Mouse (Mus musculus): ENCODE results near the gene Cerkl. TPM values are rescaled to one million over a fixed set of nuclear protein-coding genes. Genes with fewer than 3 reads are reported as not detected.

Gene Cerkl
- total RNA-seq (2017) = 6.3 and 10.5 TPM in 2 replicates

DNA sequence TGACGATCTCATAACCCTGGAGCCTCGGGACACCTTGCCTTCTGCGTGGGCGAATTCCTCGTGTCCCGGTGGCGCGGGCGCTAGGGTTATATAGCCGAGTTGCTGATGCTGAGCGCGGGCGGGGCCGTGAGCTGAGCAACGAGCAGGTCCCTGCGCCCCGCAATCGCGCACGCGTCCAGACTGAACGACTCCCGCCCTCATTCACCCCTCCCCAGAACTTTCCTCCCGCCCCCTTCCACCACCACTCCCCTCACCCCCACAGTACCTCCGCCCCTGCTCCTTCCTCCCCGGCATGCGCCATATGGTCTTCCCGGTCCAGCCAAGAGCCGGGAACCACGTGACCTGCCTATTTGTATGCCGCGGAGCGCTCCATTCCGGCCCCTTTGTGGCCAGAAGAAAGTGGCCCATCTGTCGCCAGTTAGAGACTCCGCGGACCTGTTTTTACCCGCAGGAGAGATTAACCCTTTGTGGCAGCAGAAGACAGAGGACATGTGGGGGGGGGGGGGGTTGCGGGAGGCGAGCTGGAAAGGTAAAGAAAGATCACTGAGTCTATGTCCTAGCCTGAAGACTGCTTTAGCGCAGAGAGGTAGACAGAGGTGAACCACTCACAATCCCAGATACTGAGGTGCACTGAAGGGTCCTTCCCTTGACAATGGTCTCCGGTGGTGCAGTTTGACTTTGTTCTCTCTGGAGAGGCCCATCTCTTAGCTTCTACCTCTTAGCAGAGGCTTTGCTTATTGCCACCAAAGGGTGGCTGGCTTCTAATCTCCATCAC lies at the start of gene Cerkl, which contains the start of gene Neurod1:
Cerkl (minus strand) TSS at position 211 of the 775 bp plus-strand sequence.
Neurod1 (minus strand) TSS at position 177 of the 775 bp plus-strand sequence.
- ATAC-seq (replicated peaks; ENCODE audit: low read depth, poor library complexity, severe bottlenecking) = 0 out of 2 replicates have a peak, but pooled peaks have one; percentile 12

- ATAC-seq (replicated peaks; ENCODE audit: low read depth, poor library complexity, severe bottlenecking) = peak; percentile 97
Observed at GRCm38 (mm10) chr2:79498990-79499755, 42.6 kb upstream of the Cerkl start.

DNA sequence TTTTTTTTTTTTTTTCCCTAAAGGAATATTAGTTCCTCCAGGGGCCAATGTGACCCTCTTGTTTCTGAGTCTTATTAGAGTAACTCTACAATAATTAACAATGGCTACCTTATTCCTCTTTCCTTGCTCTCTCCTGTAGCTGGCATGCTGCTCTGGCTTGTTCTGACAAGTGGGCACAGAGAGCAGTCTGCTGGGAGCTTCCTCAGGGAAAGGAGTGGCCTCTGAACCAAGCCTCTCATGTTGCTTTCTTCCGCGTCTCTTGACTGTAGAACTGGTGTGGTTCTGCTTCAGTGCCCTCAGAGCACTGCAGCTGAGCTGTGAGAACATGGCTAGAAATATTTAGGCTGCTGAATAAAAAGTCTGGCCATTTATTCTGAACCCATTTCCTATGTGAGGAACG lies 28.5 kb upstream of the Cerkl start:
- ATAC-seq (replicated peaks; ENCODE audit: low read depth, poor library complexity, severe bottlenecking) = no peak

DNA sequence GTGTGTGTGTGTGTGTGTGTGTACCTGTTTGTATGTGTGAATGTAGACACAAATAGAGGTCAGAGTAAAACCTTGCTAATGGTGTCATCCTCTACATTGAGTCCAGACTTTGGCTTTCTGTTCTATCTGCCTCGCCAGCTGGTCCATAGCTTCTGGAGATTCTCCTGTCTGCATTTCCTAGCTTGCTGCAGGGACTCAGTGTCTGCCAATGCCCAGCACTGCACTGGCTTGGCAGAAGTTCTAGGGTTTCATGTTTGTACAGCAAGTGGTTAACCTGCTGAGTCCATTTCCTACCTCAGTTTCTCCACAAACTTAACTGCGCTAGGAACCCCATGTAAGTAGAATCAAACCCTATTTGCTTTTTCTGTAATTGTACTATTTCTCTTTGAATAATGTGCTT lies 25.9 kb upstream of the Cerkl start:
- ATAC-seq (replicated peaks; ENCODE audit: low read depth, poor library complexity, severe bottlenecking) = no peak

DNA sequence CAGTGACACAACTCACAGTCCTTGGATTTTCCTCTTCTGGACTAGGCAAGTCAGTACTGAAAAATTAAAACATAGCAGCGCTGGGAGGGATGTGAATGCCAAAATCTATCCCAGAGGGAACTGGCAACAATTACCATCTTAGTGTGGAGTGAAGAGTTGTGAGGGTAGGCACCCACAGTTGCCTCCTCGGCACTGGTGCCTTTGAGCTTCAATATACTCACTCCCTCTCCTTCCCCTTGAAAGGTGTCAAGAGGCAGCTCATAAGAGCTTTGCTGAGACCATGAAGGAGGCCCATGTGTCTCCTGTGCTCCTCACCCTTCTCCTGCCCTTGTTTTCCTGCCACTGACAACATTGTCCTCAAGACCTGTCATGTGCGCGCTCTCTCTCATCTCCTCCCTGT lies 5.8 kb upstream of the Cerkl start:
- no peak for ATAC-seq (replicated peaks; ENCODE audit: low read depth, poor library complexity, severe bottlenecking)

- no peak for ATAC-seq (replicated peaks; ENCODE audit: low read depth, poor library complexity, severe bottlenecking)
Observed at GRCm38 (mm10) chr2:79461861-79462260, 5.3 kb upstream of the Cerkl start.

GRCm38 (mm10) chr2:79460586-79460985 lies 4.0 kb upstream of the Cerkl start:
- ATAC-seq (replicated peaks; ENCODE audit: low read depth, poor library complexity, severe bottlenecking) = peak; percentile 63

GRCm38 (mm10) chr2:79460107-79460506 lies 3.5 kb upstream of the Cerkl start:
- ATAC-seq (replicated peaks; ENCODE audit: low read depth, poor library complexity, severe bottlenecking) = no peak

DNA sequence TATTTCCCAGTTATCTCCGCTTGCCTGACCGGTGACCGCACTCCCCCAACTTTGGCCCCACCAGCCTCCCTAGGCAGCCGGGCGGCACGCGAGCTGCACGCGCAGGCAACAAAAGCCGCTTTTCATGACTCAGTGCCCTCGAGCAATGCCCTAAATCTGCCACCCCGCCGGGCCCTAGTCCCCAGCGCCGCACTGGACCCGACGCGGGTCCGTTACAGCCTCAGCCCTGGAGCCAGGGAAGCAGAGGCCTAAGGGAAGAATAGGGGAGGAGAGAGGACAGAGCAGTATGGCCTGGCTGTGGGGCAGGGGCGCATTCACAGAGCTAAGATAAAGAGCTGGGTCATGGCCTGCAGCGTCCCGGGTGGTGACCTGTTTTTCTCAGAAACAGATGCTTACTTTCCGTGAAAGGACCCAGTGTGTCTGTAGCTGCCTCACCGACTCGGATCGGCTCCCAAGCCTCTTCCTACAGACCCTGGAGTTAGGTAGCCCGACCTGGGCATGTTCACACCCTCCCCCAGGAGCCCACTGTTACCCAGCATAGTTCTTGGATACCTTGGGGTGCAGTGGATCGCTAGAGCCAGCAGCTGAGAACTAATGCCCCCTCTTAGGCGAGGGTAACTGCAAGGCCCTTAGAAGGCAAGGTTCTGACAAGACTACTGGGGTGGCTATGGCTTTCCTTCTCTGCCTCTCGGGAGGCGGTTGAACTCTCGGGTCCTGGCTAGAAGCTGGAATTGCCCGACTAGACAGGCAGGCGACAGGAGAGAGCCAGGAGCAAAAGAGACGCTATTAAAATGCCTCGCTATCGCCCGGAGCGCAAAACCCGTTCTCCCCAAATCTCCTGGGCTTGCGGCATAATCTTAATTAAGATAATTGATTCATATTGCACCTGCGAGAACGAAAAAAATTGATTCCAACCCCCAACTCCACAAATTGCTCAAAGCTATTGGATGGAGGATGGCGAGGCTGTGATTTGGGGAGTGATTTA lies 2.8 kb upstream of the Cerkl start:
- ATAC-seq (replicated peaks; ENCODE audit: low read depth, poor library complexity, severe bottlenecking) = no peak

DNA sequence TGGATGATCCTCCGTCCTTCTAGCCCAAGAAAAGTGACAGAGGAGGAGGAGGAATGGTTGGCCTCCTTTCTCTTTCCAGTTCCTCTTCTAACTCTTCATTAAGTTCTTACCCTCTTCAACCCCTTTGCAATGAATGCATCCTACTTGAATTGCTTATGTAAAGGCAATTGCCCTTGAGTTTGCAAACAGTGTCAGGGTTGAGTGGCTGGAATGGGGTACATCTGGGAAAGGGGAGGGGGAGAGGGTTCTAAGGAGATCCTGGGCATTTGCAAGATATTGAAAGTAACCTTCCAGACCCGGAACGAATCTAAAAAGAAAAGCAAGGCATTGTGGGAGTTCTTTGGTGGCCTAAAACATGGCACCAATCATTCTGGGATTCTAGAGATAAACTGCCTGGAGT lies 1.3 kb upstream of the Cerkl start:
- no peak for ATAC-seq (replicated peaks; ENCODE audit: low read depth, poor library complexity, severe bottlenecking)

DNA sequence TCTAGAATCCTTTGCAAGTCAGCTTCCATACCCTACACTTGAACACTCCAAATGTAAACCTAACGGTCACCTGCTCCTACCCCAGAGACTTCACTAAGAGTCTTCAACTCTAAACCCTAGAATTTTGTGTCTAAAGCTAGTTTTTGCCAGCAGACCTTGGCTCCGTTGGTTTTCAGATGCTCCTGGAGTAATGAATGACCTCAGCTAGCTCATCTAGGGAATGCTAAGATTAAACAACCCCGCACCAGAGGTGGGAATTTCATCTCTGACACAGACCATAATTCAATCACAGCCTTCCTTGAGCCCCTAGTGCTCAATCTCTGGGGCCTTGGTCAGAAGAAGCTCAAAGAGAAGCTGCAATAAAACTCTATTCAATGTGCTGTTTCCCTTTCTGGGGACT lies 849 bp upstream of the Cerkl start:
- no peak for ATAC-seq (replicated peaks; ENCODE audit: low read depth, poor library complexity, severe bottlenecking)

DNA sequence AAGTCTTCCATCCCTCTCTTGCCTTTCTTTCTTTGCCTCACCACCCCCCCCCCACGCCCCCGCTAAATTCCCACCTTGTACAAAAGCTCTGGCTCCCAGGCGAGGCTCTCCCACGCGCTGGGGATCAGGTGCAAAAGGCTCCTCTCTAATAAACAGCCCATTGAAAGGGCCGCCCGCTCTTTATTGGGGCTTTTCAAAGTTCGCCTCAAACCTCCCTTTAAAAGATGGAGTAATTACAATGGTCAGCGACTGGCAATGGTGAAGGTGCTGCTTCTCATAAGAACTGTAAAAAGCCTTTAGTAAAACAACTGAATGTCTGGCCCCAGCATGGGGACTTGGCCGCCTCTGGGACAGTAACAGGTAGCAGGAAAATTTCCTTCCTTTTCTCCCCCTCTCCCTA lies 939 bp downstream of the Cerkl start:
- ATAC-seq (replicated peaks; ENCODE audit: low read depth, poor library complexity, severe bottlenecking) = no peak

DNA sequence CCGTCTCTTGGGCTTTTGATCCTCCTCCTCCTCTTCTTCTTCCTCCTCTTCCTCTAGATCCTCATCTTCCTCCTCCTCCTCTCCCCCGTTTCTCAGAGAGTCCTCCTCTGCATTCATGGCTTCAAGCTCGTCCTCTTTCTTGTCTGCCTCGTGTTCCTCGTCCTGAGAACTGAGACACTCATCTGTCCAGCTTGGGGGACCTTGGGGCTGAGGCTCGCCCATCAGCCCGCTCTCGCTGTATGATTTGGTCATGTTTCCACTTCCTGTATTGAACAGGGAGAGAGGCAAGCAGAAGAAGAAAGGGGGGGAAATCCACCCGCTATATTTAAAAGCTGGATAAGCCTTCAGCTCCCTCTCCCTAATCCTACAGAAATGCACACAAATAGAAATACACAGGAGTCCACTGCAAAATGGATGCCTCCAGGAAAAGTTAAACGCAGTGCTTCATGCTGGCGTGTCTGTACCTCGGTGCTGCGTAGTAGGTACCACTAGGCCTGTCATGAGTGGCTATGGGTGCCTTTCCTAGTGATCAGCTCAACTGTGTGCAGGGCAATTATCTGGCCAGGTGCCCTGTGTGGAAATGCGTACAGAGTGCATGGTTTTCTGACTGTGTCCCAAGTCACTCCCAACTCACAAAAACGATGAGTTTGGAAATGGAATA lies 1.7 kb downstream of the Cerkl start:
- no peak for ATAC-seq (replicated peaks; ENCODE audit: low read depth, poor library complexity, severe bottlenecking)

- ATAC-seq (replicated peaks; ENCODE audit: low read depth, poor library complexity, severe bottlenecking) = peak; percentile 93
Observed at GRCm38 (mm10) chr2:79453901-79454781, 2.4 kb downstream of the Cerkl start.

DNA sequence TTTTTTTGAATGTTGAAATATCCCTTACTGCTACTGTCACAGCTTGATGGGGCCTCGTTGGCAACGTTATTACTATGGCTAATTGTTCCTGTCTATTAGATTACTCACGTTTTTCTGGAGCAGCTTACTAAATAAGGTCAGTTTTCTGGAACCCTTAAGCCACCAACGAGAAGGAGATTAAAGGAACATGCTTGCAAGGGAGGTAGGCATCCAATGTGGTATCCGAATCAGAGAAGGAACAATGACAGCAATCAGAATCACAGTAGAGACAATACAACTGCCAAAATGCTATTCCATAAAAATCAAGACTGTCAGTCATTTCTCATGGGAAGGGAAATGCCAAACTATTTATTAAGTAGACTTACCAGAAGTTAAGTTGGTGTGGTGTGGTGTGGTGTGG lies 5.1 kb downstream of the Cerkl start:
- ATAC-seq (replicated peaks; ENCODE audit: low read depth, poor library complexity, severe bottlenecking) = no peak

GRCm38 (mm10) chr2:79450684-79451394 lies 5.7 kb downstream of the Cerkl start:
- no peak for ATAC-seq (replicated peaks; ENCODE audit: low read depth, poor library complexity, severe bottlenecking)

DNA sequence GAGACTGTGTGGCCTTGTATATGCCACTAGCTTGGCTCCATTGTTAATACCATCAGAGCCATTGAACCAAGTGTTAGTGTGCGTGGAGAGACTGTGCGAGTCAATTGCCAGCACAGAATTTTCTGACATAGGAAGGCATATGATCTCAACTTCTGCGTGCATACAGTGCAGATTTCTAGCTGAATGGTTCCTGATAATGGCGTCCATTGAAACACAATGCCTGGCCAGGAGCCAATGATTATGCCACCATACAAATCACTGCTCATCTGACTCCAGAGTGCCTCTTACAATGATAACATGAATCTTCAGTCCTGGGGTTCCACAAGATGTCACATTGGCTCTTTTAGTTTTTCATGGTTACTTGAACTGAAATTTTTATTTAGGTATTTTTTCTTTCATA lies 7.2 kb downstream of the Cerkl start:
- no peak for ATAC-seq (replicated peaks; ENCODE audit: low read depth, poor library complexity, severe bottlenecking)

DNA sequence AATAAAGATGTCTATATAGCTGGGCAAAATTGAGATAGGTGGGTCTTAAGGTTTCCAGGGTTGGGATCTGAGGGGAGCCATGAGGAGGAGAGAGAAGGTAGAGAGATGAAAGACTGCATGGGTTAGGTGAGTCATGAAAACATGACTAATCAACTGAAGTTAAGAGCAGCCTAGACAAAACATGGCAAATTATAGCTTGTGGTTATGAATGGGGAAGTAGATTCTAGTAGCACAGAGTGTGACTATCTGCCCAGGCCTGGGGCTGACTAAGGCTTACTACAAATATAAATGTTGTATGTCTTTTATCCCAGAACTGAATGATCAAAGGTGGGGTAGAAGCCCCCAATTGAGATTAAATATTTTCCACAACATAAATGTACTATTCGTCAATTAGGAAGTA lies 9.4 kb downstream of the Cerkl start:
- peak; percentile 97 for ATAC-seq (replicated peaks; ENCODE audit: low read depth, poor library complexity, severe bottlenecking)

Data from common myeloid progenitor, adult 5-6 weeks (primary cell).